Mouse (Mus musculus): ENCODE measurements at regions not wholly inside any gene's neighbourhood (a gene's known extent, or its start where the extent isn't known, plus 50 kb on each side); places are given as distances from the start of the nearest gene placed in this dataset.

- no peak for DNase-seq (ENCODE audit: low spot score in 2 of 2)
Observed at GRCm38 (mm10) chr3:61740088-61740487, 374.3 kb upstream of the B430305J03Rik start.

GRCm38 (mm10) chr3:61738528-61738927 is 372.8 kb upstream of the B430305J03Rik start:
- peak in 1 of 2 experiments; percentile 25 for DNase-seq (ENCODE audit: low spot score in 2 of 2)

GRCm38 (mm10) chr3:61716785-61717184 is 351.0 kb upstream of the B430305J03Rik start:
- no peak for DNase-seq (ENCODE audit: low spot score in 2 of 2)

- DNase-seq (ENCODE audit: low spot score in 2 of 2): no peak
Observed at GRCm38 (mm10) chr3:61687933-61688705, 322.4 kb upstream of the B430305J03Rik start.

GRCm38 (mm10) chr3:61670874-61671273 is 305.1 kb upstream of the B430305J03Rik start:
- DNase-seq (ENCODE audit: low spot score in 2 of 2): no peak

GRCm38 (mm10) chr3:61656143-61656542 is 290.4 kb upstream of the B430305J03Rik start:
- no peak for DNase-seq (ENCODE audit: low spot score in 2 of 2)

GRCm38 (mm10) chr3:61628535-61628934 is 262.8 kb upstream of the B430305J03Rik start:
- no peak for DNase-seq (ENCODE audit: low spot score in 2 of 2)

- no peak for DNase-seq (ENCODE audit: low spot score in 2 of 2)
Observed at GRCm38 (mm10) chr3:61628099-61628498, 262.3 kb upstream of the B430305J03Rik start.

- no peak for DNase-seq (ENCODE audit: low spot score in 2 of 2)
Observed at GRCm38 (mm10) chr3:61623954-61624487, 258.3 kb upstream of the B430305J03Rik start.

- DNase-seq (ENCODE audit: low spot score in 2 of 2): no peak
Observed at GRCm38 (mm10) chr3:61605469-61605868, 239.7 kb upstream of the B430305J03Rik start.

- DNase-seq (ENCODE audit: low spot score in 2 of 2): no peak
Observed at GRCm38 (mm10) chr3:61602891-61603290, 237.1 kb upstream of the B430305J03Rik start.

- DNase-seq (ENCODE audit: low spot score in 2 of 2): no peak
Observed at GRCm38 (mm10) chr3:61595574-61595973, 229.8 kb upstream of the B430305J03Rik start.

GRCm38 (mm10) chr3:61592342-61592741 is 226.6 kb upstream of the B430305J03Rik start:
- no peak for DNase-seq (ENCODE audit: low spot score in 2 of 2)

GRCm38 (mm10) chr3:61583669-61584068 is 217.9 kb upstream of the B430305J03Rik start:
- peak in 1 of 2 experiments; percentile 22 for DNase-seq (ENCODE audit: low spot score in 2 of 2)

- DNase-seq (ENCODE audit: low spot score in 2 of 2): peak; percentile 24 to 26
Observed at GRCm38 (mm10) chr3:61582927-61583326, 217.2 kb upstream of the B430305J03Rik start.

GRCm38 (mm10) chr3:61580252-61580651 is 214.5 kb upstream of the B430305J03Rik start:
- no peak for DNase-seq (ENCODE audit: low spot score in 2 of 2)

- no peak for DNase-seq (ENCODE audit: low spot score in 2 of 2)
Observed at GRCm38 (mm10) chr3:61537113-61537512, 171.4 kb upstream of the B430305J03Rik start.

- no peak for DNase-seq (ENCODE audit: low spot score in 2 of 2)
Observed at GRCm38 (mm10) chr3:61535751-61536150, 170.0 kb upstream of the B430305J03Rik start.

GRCm38 (mm10) chr3:61503178-61503577 is 137.4 kb upstream of the B430305J03Rik start:
- no peak for DNase-seq (ENCODE audit: low spot score in 2 of 2)

GRCm38 (mm10) chr3:61494835-61495234 is 129.1 kb upstream of the B430305J03Rik start:
- DNase-seq (ENCODE audit: low spot score in 2 of 2): no peak

- DNase-seq (ENCODE audit: low spot score in 2 of 2): peak in 1 of 2 experiments; percentile 32
Observed at GRCm38 (mm10) chr3:61486808-61487389, 121.1 kb upstream of the B430305J03Rik start.

- DNase-seq (ENCODE audit: low spot score in 2 of 2): no peak
Observed at GRCm38 (mm10) chr3:61478861-61479584, 113.3 kb upstream of the B430305J03Rik start.
